Mouse (Mus musculus) heart, embryonic 10.5 days (tissue): Measurements from ENCODE around the gene Galk2. TPM values are rescaled to one million over a fixed set of nuclear protein-coding genes. Genes with fewer than 3 reads are reported as not detected.

Experiments used
- DNase-seq: peaks from one replicate; pipeline ENCODE4 v3.0.0-alpha.2; 2017; ENCODE audit warnings: low spot score
- H3K27ac ChIP-seq: fragments of 300-500 bp; sonication (generic); 2 replicates; pipeline ENCODE4 v1.5.1; 2016; ENCODE audit warnings: mild to moderate bottlenecking
- H3K27me3 ChIP-seq: fragments of 300-500 bp; sonication (generic); 2 replicates; pipeline ENCODE4 v1.6.1; 2016; ENCODE audit warnings: mild to moderate bottlenecking; ENCODE audit not compliant: poor library complexity, insufficient read depth, severe bottlenecking
- H3K36me3 ChIP-seq: fragments of 300-500 bp; sonication (generic); 2 replicates; pipeline ENCODE4 v1.6.1; 2016; ENCODE audit warnings: mild to moderate bottlenecking, moderate library complexity
- H3K4me1 ChIP-seq: fragments of 300-500 bp; sonication (generic); 2 replicates; pipeline ENCODE4 v1.6.1; 2016; ENCODE audit warnings: mild to moderate bottlenecking
- H3K4me3 ChIP-seq: fragments of 300-500 bp; sonication (generic); 2 replicates; pipeline ENCODE4 v1.5.1; 2016; ENCODE audit warnings: mild to moderate bottlenecking, moderate library complexity
- H3K9me3 ChIP-seq: fragments of 300-500 bp; sonication (generic); 2 replicates; pipeline ENCODE4 v1.6.1; 2016; ENCODE audit warnings: mild to moderate bottlenecking, moderate library complexity
- WGBS: fragments of 180-500 bp; shearing (Covaris S2); methylation state at CpG from one replicate; pipeline ENCODE4 v1.1.7; 2016; 5-methylcytosine and 5-hydroxymethylcytosine counted together
- polyA plus RNA-seq: library from polyadenylated mRNA; unstranded; fragments of >200 nt; fragmentation: Nextera tagmentation; extraction: Ambion mirVana; gene quantifications from 2 replicates; pipeline ENCODE4 v1.2.1, GENCODE M21; 2016

Gene Galk2
- polyA plus RNA-seq, 1 experiment from 2014 or later, result 34.0 TPM

DNA sequence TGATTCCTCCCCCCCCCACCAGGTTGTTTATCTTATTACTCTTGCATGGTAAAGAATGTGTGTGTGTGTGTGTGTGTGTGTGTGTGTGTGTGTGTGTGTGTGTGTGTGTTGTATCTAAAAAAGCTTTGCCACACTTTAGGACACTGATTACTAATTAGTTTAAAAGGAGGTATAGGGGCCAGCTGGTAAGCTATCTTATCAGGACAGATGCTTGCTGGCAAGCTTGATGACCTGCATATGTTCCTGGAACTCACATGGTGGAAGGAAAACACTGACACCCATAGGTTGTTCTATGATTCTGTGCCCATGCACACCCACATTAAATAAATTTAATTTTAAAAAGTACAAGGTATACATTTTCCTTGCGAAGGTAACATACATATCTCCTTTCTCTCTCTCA is 5.6 kb downstream of the Galk2 start:
- H3K9me3 ChIP-seq, result no peaks in the 10 kb centered on the region
- H3K27me3 ChIP-seq, result no peaks in the 10 kb centered on the region
- no peak for DNase-seq
- H3K27ac ChIP-seq, result no peak overlapping the region
- H3K4me3 ChIP-seq, result no peak overlapping the region
- 0 out of 2 replicates have a peak, but pooled peaks cover 4% of the 10 kb centered on the region for H3K36me3 ChIP-seq
- H3K4me1 ChIP-seq, result peaks cover 9% of the 10 kb centered on the region; the same call in 1 of the 2 replicates
- 79% methylated on average over 1 of the region's 1 CpGs for WGBS

DNA sequence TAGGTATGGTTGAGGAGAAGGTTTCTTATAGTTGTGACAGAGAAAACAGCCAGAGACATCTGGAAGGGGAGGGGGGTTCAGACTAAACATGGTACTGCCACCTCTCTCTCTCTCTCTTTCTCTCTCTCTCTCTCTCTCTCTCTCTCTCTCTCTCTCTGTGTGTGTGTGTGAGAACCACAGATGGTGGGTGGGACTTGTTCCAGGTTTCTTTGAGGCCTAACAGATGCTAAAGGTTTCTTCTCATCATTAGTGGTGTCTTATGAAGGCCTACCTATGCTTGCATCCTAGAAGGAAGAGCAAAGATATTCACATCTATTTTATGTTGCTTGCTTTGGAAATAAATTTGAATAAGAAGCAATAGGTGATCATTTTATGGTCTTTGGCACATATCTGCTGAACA is 6.7 kb downstream of the Galk2 start:
- no peaks in the 10 kb centered on the region for H3K27me3 ChIP-seq
- peak overlapping the region; percentile 74; the same call in 1 of the 2 replicates for H3K4me3 ChIP-seq
- peaks cover 9% of the 10 kb centered on the region; the same call in 1 of the 2 replicates for H3K4me1 ChIP-seq
- no peaks in the 10 kb centered on the region for H3K9me3 ChIP-seq
- 0 out of 2 replicates have a peak, but pooled peaks cover 4% of the 10 kb centered on the region for H3K36me3 ChIP-seq
- DNase-seq, result no peak
- no peak overlapping the region for H3K27ac ChIP-seq

- WGBS, result 6% methylated on average over 23 of the region's 23 CpGs
- Histone ChIP-seq H3K36me3 (0 out of 2 replicates have a peak, but pooled peaks cover 4% of the 10 kb centered on the region), H3K9me3 (no peaks in the 10 kb centered on the region), H3K4me3 (peak overlapping the region; percentile 74), H3K4me1 (peaks cover 9% of the 10 kb centered on the region; the same call in 1 of the 2 replicates), H3K27me3 (no peaks in the 10 kb centered on the region), H3K27ac (peak overlapping the region; percentile 85)
- DNase-seq, result peak; percentile 91
Measured at GRCm38 (mm10) chr2:125866058-125866740, 7.3 kb downstream of the Galk2 start.

DNA sequence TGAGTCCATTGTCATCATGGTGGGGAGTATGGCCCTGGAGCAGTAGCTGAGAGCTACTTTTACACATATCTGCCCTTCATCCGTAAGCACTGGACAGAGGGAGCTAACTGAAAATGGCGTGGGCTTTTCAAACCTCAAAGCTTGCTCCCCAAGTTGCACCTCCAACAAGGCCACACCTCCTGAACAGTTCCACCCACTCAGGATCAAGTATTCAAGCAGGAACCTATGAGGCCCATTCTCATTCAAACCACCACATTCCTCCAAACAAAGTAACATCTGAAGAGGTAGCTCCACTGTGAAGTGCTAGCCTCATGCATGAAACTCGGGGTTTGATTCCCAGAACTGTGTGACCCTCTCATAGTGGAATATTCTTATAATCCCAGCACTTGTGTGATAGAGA is 9.4 kb downstream of the Galk2 start:
- Histone ChIP-seq H3K9me3 (no peaks in the 10 kb centered on the region), H3K36me3 (peaks cover 9% of the 10 kb centered on the region; the same call in 1 of the 2 replicates), H3K4me3 (no peak overlapping the region), H3K4me1 (peaks cover 9% of the 10 kb centered on the region; the same call in 1 of the 2 replicates), H3K27me3 (no peaks in the 10 kb centered on the region), H3K27ac (no peak overlapping the region)
- no peak for DNase-seq
- WGBS, result 74% methylated on average over 3 of the region's 3 CpGs

DNA sequence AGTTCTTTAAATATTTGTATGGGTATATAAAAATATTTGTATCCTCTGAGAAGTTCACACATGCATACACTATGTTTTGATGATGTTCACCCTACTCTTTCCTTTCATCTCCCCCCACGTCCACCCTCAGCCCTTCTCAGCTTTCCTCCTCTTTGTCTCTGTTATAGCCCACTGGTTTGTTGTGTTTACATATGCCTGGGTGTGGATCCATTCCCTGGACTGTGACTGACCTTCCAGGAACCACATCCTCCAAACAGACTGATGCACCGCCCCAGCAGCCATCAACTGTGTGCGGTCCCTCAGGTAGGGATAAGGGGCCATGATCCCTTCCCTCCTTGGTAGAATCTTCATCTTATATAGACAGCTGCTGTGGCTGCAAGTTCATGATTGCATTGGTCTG is 11.2 kb downstream of the Galk2 start:
- no peak overlapping the region for H3K27ac ChIP-seq
- no peaks in the 10 kb centered on the region for H3K27me3 ChIP-seq
- peaks cover 9% of the 10 kb centered on the region; the same call in 1 of the 2 replicates for H3K36me3 ChIP-seq
- H3K4me1 ChIP-seq, result peaks cover 9% of the 10 kb centered on the region; the same call in 1 of the 2 replicates
- WGBS, result 82% methylated on average over 3 of the region's 3 CpGs
- no peak overlapping the region for H3K4me3 ChIP-seq
- DNase-seq, result no peak
- H3K9me3 ChIP-seq, result no peaks in the 10 kb centered on the region

GRCm38 (mm10) chr2:125885891-125886576 is 27.1 kb downstream of the Galk2 start:
- no peak overlapping the region for H3K4me3 ChIP-seq
- H3K27ac ChIP-seq, result no peak overlapping the region
- H3K9me3 ChIP-seq, result no peaks in the 10 kb centered on the region
- H3K27me3 ChIP-seq, result no peaks in the 10 kb centered on the region
- DNase-seq, result no peak
- H3K4me1 ChIP-seq, result no peaks in the 10 kb centered on the region
- WGBS, result 80% methylated on average over 4 of the region's 4 CpGs
- no peaks in the 10 kb centered on the region for H3K36me3 ChIP-seq

- Histone ChIP-seq H3K4me1 (no peaks in the 10 kb centered on the region), H3K36me3 (peaks cover 4% of the 10 kb centered on the region; the same call in 1 of the 2 replicates), H3K9me3 (no peaks in the 10 kb centered on the region), H3K27ac (no peak overlapping the region), H3K4me3 (no peak overlapping the region), H3K27me3 (no peaks in the 10 kb centered on the region)
- 50% methylated on average over 6 of the region's 6 CpGs for WGBS
- no peak for DNase-seq
Measured at GRCm38 (mm10) chr2:125893096-125893495, 34.2 kb downstream of the Galk2 start.

GRCm38 (mm10) chr2:125895099-125895498 is 36.2 kb downstream of the Galk2 start:
- H3K27me3 ChIP-seq, result no peaks in the 10 kb centered on the region
- no peaks in the 10 kb centered on the region for H3K4me1 ChIP-seq
- no peak for DNase-seq
- H3K36me3 ChIP-seq, result peaks cover 4% of the 10 kb centered on the region; the same call in 1 of the 2 replicates
- WGBS, result 90% methylated on average over 4 of the region's 4 CpGs
- no peak overlapping the region for H3K4me3 ChIP-seq
- H3K9me3 ChIP-seq, result no peaks in the 10 kb centered on the region
- H3K27ac ChIP-seq, result no peak overlapping the region

DNA sequence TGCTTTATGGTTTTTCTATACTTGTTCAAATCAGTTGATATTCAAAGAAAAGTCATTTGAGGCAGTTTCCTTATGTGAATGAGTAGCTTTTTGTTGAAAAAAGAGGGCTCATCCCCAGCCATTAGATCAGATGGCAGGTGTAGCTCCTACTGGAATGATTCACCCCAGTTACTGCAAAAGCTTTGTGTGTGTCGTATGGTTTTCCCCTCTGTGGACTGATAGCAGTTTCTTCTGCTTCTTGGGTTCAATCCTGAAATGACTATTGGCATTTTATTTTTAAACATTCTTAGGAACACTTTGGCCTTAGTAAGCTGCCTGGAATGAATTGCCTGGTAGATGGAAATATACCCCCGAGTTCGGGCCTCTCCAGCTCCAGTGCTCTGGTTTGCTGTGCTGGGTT is 37.4 kb downstream of the Galk2 start:
- Histone ChIP-seq H3K4me3 (no peak overlapping the region), H3K27me3 (no peaks in the 10 kb centered on the region), H3K27ac (no peak overlapping the region), H3K36me3 (peaks cover 4% of the 10 kb centered on the region; the same call in 1 of the 2 replicates), H3K9me3 (no peaks in the 10 kb centered on the region), H3K4me1 (peaks cover 11% of the 10 kb centered on the region)
- no peak for DNase-seq
- 88% methylated on average over 3 of the region's 3 CpGs for WGBS

DNA sequence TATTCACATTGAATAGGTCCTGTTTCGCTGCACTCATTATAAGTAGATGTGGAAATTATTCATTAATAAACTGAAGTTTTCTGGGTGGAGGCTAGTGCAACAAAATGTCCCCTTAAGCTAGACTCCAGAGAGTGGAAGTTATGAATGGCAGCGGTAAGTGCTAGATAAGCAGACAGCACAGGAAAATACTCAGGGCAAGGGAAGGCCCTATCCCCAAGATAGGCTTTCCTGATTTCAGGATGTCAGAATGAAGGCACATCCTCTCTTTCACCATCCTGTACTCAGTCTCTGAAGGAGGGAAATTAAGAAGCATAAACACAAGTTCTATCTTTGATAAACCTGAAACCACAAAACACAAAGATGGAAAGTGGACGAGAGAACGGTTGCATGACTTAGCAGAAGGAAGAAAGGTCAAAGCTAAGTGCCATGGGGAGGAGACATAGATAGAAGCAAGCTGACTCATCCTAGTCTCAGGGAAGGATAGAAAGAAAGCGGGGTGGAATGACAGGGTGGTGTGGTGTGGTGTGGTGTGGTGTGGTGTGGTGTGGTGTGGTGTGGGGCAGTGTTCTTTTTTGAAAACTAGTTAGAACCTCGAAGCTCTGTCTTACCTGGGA is 42.0 kb downstream of the Galk2 start:
- peak overlapping the region; percentile 59; the same call in 1 of the 2 replicates for H3K27ac ChIP-seq

DNA sequence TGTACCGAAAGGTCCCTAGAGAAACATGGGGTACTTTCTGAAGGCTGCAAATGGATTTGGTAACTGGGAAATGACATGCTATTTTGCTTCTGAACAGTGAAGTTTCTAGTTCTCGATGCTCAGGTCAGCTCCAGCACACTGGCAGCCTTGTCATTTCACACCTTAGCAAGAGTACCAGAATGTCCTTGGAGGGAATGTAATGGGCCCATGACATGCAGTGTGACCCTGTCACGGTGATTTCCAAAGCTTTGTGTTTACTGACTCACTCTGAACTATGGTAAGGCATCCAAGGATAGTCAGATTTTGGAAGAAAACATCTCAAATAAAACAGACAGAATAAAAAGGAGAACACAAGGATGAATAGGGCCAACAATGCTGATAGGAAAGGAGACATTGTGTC is 42.5 kb downstream of the Galk2 start:
- DNase-seq, result no peak
- peaks cover 11% of the 10 kb centered on the region for H3K4me1 ChIP-seq
- peaks cover 4% of the 10 kb centered on the region; the same call in 1 of the 2 replicates for H3K36me3 ChIP-seq
- no peaks in the 10 kb centered on the region for H3K9me3 ChIP-seq
- no peak overlapping the region for H3K4me3 ChIP-seq
- no peak overlapping the region; the same call in 1 of the 2 replicates for H3K27ac ChIP-seq
- no peaks in the 10 kb centered on the region for H3K27me3 ChIP-seq
- WGBS, result 78% methylated on average over 3 of the region's 3 CpGs

More for the DNA sequence above, 42.0 kb downstream of the Galk2 start:
- Histone ChIP-seq H3K4me3 (no peak overlapping the region), H3K9me3 (no peaks in the 10 kb centered on the region), H3K27me3 (no peaks in the 10 kb centered on the region), H3K4me1 (peaks cover 11% of the 10 kb centered on the region), H3K36me3 (peaks cover 4% of the 10 kb centered on the region; the same call in 1 of the 2 replicates)
- WGBS, result 50% methylated on average over 6 of the region's 6 CpGs
- no peak for DNase-seq

DNA sequence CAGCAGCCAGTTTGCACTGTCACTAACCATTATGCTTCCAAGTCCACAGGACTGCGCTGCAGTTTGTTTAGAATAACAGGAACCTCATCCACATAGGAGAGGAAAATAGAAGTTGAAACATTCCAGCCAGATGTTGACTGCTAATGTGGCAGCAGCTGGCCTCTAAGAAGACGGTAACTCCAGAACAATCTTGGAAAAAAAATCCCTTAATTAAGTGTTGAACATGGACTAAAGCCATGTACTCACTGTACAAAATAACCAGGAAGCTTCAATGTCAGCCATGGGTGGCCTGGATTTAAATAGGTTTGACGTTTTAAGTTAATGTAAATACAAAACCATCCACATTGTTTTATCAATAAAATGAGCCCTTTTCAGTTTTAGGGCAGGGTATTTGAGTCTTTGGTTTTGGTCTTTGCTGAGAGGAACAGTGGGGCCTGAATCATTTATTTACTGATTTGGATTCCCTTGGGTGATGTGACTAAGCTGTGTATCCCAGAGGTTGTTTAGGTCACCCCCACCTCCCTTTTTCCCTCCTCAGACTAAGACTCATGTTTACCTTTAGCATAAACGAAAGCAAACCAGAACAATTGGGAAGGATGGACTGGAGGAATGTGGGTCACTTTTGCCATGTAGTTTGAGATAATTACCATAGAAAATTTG is 47.6 kb downstream of the Galk2 start:
- no peaks in the 10 kb centered on the region; the same call in 1 of the 2 replicates for H3K4me1 ChIP-seq
- DNase-seq, result no peak
- 84% methylated on average over 4 of the region's 4 CpGs for WGBS
- no peaks in the 10 kb centered on the region for H3K27me3 ChIP-seq
- no peaks in the 10 kb centered on the region for H3K9me3 ChIP-seq
- H3K4me3 ChIP-seq, result no peak overlapping the region
- H3K36me3 ChIP-seq, result no peaks in the 10 kb centered on the region
- H3K27ac ChIP-seq, result no peak overlapping the region
